Mouse (Mus musculus) Muller cell, postnatal 12 days (primary cell): ENCODE data around the gene Wdr5.

Experiments
- DNase-seq: peaks from one replicate; pipeline ENCODE4 v3.0.0-alpha.2; 2015; ENCODE audit errors: inconsistent ontology term

Wdr5 gene

GRCm38 (mm10) chr2:27514639-27515328, at the start of gene Wdr5:
Gene Wdr5 (plus strand): TSS chr2:27515157.
- DNase-seq, result peak; percentile 96

- DNase-seq, result no peak
Measured at GRCm38 (mm10) chr2:27469292-27469990, 45.5 kb upstream of the Wdr5 start.

DNA sequence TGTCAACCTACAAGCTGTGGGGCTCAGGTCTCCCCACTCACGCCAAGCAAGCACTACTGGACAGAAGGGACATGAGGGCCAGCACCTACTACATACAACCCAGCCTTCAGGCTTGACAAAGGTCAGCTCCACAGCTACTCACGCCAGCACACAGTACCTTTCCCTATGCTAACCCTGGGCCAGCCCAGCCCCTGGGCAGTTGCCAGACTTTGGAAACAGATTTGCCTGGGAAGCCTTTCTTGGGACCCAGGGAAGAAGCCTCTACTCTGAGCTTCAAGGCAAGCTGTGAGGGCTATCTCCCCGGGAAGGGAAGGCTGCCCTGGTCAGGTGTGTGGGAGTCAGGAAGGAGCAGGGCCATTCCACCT, 45.0 kb upstream of the Wdr5 start:
- DNase-seq, result no peak

DNA sequence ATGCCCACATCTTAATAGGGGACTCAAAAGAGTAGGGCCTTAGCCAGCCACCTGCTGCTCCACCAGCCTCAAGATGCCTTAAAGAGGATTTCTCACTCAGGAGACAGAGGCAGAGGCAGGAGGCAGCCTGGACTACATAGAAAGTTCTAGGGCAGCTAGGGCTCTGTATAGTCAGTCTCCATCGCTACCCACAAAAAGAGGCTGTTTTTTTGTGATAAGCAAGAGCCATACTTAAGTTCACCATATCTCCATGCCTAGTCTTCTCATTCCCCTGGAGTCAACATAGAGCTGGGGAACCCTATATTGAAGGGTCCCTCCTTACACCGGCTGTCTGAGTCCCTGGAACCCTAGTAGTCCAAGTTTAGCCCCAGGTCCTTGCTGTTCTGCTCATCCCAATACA, 44.4 kb upstream of the Wdr5 start:
- DNase-seq, result no peak

DNA sequence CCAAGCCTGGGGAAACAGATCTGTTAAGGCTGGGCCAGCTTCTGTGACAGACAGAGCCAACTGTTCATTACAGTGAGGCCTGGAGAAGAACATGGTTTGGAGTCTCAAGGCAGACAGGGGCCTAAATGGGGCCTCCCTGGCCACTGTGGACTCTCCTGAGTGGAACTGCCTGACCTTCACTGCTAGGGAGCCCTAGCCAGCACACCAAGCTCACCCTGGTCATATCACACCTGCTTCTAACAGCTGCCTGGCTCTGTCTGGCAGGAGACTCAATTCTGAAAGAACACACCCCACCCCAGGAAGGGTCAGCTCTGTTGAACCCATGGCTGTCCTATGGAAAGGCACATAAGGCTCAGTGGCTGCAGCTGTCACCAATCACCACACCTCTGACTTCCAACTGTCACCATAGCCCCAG, 43.8 kb upstream of the Wdr5 start:
- no peak for DNase-seq

GRCm38 (mm10) chr2:27473061-27473765, 41.7 kb upstream of the Wdr5 start:
- no peak for DNase-seq

GRCm38 (mm10) chr2:27473911-27474310, 41.0 kb upstream of the Wdr5 start:
- no peak for DNase-seq

- peak; percentile 32 for DNase-seq
Measured at GRCm38 (mm10) chr2:27474621-27475484, 40.1 kb upstream of the Wdr5 start.

DNA sequence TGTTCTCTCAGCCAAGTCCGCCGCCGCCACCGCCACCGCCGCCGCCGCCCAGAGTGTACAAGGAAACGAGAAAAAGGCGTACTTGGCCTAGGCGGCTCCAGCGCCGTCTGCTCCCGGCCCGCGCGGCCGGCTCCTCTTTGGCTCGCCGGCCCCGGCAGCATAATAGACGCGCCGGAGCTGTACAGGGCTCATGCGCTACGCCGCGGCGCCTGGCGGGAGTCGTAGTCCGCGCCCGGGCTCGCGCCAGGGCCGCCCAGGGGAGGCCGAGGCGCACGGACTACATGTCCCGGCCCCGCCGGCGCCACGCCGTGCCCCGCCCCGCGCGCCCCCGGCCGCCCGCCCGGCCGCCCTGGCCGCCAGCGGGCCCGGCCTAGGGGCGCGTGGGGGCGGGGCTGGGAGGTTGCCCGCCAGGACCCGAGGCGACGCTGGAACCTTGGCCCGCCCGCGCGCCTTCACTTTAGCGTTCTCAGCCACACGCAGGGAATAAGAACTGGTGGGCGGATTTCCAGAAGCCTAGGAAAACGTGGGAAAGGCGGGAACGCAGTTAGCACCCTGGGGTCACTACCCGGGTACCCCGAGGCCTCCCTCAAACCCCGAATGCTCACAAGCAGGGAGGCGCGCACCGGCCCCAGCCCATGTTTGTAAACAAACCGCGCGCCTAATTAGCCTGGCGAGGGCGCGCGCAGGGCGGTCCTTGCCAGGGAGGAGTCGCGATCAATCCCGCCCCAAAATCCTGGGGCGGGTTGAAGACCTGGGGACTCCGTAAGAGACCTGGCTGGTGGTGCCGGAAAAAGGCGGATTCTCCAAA, 39.3 kb upstream of the Wdr5 start:
- DNase-seq, result peak; percentile 97

- no peak for DNase-seq
Measured at GRCm38 (mm10) chr2:27476303-27477192, 38.4 kb upstream of the Wdr5 start.

DNA sequence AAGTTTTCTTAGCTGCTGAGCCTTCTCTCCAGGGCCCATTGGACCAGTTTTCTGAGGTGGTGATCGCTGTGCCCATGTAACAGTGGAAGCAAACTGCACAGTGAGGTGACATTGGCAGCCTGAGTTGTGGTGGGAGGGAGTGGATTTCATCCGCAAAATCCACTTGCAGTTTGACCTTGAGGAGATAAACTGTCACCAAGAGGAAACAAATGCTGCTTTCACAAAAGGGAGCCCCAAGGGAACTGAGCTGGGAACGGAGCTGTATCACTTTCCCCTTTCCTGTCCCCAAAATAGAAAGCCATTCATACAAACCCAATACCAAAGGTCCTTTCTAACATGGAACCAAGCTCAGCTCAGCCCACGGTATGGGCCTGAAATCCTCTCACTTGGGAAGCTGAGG, 35.1 kb upstream of the Wdr5 start:
- DNase-seq, result no peak

DNA sequence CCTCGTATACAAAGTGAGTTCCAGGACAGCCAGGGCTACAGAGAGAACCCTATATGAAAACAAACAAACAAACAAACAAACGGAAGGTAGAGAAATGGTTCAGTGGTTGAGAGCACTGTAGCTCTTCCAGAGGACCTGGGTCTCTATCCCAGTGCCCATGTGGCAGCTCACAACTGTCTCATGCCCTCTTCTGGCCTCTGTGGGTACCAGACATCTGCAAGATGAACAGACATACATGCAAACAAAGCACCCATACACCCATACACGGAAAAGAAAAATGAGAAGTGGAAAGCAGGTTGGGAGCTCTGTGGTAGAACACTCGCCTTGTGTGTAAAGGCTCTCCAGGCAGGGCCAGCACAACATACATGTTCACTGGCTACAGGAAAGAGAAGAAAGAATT, 34.6 kb upstream of the Wdr5 start:
- no peak for DNase-seq

GRCm38 (mm10) chr2:27482265-27482861, 32.6 kb upstream of the Wdr5 start:
- no peak for DNase-seq

DNA sequence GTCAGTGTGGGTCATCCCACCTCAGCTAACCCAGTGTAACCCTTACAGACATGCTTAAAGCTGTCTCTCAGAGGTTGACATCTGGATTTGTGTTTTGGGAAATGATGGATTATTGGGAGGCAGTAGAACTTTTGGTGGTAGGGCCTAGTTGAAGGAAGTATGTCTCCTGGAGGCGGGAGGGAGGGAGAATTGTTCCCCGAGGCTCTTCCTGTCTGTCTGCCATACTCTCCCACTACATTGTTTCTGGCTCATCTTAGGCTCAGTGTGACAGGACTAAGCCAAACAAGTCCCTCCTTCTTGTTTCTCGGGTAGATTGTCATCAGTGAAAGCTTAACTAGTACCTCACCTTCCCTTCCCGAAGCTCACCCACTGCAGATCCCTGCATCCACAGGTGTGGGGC, 28.2 kb upstream of the Wdr5 start:
- DNase-seq, result no peak

GRCm38 (mm10) chr2:27487336-27488049, 27.5 kb upstream of the Wdr5 start:
- DNase-seq, result no peak

DNA sequence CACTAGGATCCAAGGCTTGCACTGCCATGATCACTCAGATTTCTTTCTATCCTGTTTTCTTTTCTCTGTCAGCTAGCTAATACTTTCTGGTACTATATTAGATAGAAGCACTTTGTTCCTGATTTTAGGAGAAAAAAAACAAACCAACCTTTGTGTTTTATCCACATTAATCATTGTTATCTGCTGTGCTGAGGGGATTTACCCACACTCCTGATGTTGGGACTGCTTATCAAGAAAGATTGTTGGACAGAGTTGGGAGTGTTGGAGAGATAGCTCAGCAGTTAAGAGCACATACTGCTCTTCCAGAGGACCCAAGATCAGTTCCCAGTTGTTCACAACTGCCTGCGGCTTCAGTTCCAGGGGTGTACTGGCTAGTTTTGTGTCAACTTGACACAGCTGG, 26.6 kb upstream of the Wdr5 start:
- no peak for DNase-seq

DNA sequence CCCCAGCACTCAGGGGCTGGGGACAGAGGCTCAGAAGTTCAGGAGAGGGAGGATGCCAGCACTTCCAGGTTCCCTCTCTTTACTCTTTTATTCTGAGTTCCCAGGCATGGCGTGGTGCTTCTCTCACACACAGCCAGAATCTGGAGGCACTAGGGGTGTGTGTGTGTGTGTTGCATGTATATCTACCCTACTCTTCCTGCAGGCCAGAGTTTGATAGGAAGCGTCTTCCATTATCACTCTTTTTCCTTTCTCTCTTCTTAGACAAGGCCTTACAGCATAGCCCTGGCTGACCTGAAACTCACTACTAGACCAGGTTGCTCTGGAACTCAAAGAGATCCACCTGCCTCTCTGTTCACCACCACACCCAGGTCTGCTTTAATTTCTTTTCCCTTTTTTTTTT, 24.0 kb upstream of the Wdr5 start:
- DNase-seq, result no peak

DNA sequence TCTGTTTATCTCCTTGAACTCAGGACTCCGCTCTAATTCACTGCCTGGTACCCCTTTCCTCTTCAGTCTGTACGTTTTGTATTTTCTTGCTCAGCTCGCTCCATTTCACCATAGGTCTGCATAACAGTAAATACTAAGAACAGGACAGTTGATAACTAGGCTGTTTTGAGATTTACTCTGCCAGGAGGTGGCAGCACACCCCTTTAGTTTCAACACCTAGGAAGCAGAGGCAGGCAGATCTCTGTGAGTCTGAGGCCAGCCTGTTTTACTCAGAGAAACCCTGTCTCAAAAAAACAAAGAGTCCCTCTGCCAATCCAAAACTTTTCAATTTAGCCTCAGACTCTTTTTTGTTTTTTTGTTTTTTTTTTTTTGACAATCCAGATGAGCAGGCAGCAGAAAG, 21.0 kb upstream of the Wdr5 start:
- no peak for DNase-seq

DNA sequence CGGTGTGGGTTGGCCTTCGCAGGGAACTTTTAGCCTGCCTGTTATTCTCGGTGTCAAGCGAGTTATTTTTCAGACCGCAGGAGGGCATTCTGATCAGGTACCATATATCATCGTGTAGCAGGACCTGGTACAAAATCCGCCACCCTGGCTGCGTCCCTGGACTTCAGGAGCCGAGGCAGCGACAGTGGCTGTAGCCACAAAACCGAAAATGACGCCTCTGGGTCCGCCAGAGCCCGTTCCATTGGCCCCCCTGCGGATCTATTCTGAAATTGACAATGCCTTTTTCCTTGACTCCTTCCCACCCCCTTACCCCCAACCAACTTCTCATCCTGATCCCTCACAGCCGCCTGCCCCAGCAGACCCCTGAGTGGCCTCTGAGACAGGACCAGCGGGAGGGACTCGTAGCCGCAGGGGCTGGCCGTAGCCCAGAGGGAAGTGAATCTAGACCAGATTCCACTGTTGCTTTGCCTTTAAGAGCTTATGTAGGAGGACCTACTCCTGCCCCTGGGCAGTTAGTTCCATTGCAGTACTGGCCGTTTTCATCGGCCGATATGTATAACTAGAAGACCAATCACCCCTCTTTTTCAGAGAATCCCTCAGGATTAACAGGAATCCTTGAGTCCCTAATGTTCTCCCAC, 18.4 kb upstream of the Wdr5 start:
- peak; percentile 67 for DNase-seq
